Mouse (Mus musculus) right cerebral cortex, postnatal 25 days (tissue): ENCODE measurements around the gene Jchain.

ENCODE experiments used
- DNase-seq: peaks from one replicate; pipeline ENCODE4 v3.0.0; 2022

Jchain gene

DNA sequence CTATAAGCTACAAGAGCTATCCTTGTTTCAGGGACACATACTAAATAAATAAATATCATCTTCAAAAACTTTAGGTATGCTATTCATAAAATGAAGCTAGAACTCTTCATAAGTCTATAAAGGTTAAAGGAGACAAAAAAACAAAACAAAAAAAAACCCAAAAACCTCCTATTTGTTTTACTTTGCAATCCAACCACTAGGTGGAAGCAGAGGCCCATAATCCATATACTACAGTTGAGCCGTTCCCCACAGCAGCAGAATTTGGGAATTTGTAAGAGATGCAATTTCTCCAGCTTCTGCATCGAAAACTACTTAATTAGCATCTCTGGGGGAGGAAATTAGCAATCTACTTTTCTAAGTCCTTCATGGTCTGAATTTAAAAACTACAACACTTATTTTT is 8.5 kb downstream of the Jchain start:
- DNase-seq, result no peak

DNA sequence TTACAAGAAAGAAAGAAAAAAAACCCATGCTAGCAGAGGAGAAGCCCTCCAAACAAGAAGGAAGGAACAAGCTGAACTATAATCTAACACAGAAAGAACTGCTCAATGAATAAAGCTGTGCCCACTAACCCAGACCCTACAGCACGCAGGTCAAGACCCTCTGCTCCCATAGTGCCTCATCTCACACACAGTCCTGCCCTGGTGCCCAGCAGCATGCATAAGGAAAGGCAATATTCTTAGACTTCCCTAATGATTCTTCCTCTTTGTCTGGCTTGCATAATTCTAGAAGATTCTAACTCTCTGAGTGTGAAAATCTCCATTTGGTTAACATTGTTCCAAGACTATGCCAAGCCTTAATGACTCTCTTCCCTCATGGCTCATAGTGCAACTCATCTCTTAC is 18.7 kb downstream of the Jchain start:
- no peak for DNase-seq

- DNase-seq, result no peak
Observed at GRCm38 (mm10) chr5:88508555-88508954, 19.1 kb downstream of the Jchain start.

DNA sequence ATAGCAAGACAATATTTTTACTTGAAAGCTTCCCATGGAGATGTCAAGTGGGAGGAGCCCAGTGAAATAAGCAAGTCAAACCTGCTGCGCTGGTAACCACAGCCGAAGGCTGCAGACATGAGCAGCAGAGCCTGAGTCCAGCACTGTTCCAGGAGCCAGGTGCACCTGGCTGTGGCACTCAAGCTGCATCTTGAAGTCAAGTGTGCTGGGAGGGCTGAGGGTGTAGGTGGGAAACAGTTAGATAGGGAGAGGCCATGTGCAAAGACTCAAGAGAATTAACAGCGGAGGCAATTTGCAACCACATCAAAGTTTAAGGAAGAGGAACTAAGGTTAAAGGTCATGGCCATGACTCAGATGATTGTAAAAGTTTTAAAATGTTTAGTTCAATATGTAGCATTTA is 27.9 kb downstream of the Jchain start:
- DNase-seq, result no peak

- no peak for DNase-seq
Observed at GRCm38 (mm10) chr5:88491111-88491510, 36.6 kb downstream of the Jchain start.

- no peak for DNase-seq
Observed at GRCm38 (mm10) chr5:88489004-88489403, 38.7 kb downstream of the Jchain start.

DNA sequence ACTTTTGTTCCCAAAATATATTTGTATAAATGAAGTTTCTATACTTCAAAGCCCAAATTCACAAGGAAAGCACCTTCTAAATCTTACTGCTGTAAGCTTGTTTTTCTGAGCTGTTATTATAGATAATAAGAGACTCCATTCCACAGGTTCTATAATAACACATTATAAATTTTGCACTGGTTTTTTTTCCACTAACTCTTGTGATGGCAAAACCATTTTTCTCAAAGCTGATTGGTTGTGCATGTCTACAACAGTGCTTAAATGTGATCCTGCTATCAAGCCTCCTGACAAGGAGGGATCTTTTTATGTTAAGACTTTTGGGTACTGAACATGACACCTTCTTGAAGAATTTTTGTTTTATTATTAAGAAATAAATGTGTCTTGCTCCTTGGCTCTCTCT is 40.0 kb downstream of the Jchain start, which contains the start of gene Enam:
Gene Enam, plus strand, starts transcription at position 301 of the 400 bp plus-strand sequence.
- no peak for DNase-seq
